Mouse (Mus musculus) splenic B cell, adult 2 months (primary cell): ENCODE data around the gene Tvp23a.

Source experiments
- DNase-seq: peaks from one replicate; pipeline ENCODE4 v3.0.0-alpha.2; 2011; ENCODE audit warnings: low read depth, low spot score
- H3K27me3 ChIP-seq: 2 replicates; pipeline ENCODE4 v1.6.1; 2012; ENCODE audit warnings: mild to moderate bottlenecking, low read length, moderate library complexity, mixed read lengths; ENCODE audit not compliant: control insufficient read depth, poor library complexity, insufficient read depth, severe bottlenecking
- H3K36me3 ChIP-seq: 2 replicates; pipeline ENCODE4 v1.6.1; 2012; ENCODE audit warnings: mild to moderate bottlenecking, low read length, moderate library complexity, mixed read lengths; ENCODE audit not compliant: control insufficient read depth, poor library complexity, insufficient read depth, severe bottlenecking

The Tvp23a gene

GRCm38 (mm10) chr16:10468201-10468600, 21.0 kb upstream of the Tvp23a start:
- DNase-seq: no peak
- H3K36me3 ChIP-seq: no peaks in the 10 kb centered on the region
- no peaks in the 10 kb centered on the region for H3K27me3 ChIP-seq

GRCm38 (mm10) chr16:10467391-10468107, 20.4 kb upstream of the Tvp23a start:
- Histone ChIP-seq H3K27me3 (no peaks in the 10 kb centered on the region), H3K36me3 (no peaks in the 10 kb centered on the region)
- no peak for DNase-seq

GRCm38 (mm10) chr16:10465011-10465681, 18.0 kb upstream of the Tvp23a start:
- Histone ChIP-seq H3K27me3 (no peaks in the 10 kb centered on the region), H3K36me3 (no peaks in the 10 kb centered on the region)
- no peak for DNase-seq

GRCm38 (mm10) chr16:10461178-10461577, 14.0 kb upstream of the Tvp23a start:
- DNase-seq: no peak
- Histone ChIP-seq H3K27me3 (no peaks in the 10 kb centered on the region), H3K36me3 (no peaks in the 10 kb centered on the region)

GRCm38 (mm10) chr16:10460188-10460587, 13.0 kb upstream of the Tvp23a start:
- Histone ChIP-seq H3K27me3 (no peaks in the 10 kb centered on the region), H3K36me3 (no peaks in the 10 kb centered on the region)
- no peak for DNase-seq

- no peak for DNase-seq
- no peaks in the 10 kb centered on the region for H3K36me3 ChIP-seq
- H3K27me3 ChIP-seq: no peaks in the 10 kb centered on the region
These were observed 7.4 kb upstream of the Tvp23a start for GRCm38 (mm10) chr16:10454583-10454974.

GRCm38 (mm10) chr16:10453872-10454582, 6.9 kb upstream of the Tvp23a start:
- H3K36me3 ChIP-seq: no peaks in the 10 kb centered on the region
- no peak for DNase-seq
- H3K27me3 ChIP-seq: no peaks in the 10 kb centered on the region

GRCm38 (mm10) chr16:10452445-10452896, 5.3 kb upstream of the Tvp23a start:
- Histone ChIP-seq H3K27me3 (no peaks in the 10 kb centered on the region), H3K36me3 (no peaks in the 10 kb centered on the region)
- DNase-seq: no peak

GRCm38 (mm10) chr16:10451906-10452305, 4.7 kb upstream of the Tvp23a start:
- Histone ChIP-seq H3K36me3 (no peaks in the 10 kb centered on the region), H3K27me3 (no peaks in the 10 kb centered on the region)
- DNase-seq: no peak

GRCm38 (mm10) chr16:10448931-10449330, 1.8 kb upstream of the Tvp23a start:
- H3K27me3 ChIP-seq: no peaks in the 10 kb centered on the region
- DNase-seq: no peak
- H3K36me3 ChIP-seq: no peaks in the 10 kb centered on the region; the same call in 1 of the 2 replicates

GRCm38 (mm10) chr16:10447781-10448180, 619 bp upstream of the Tvp23a start:
- Histone ChIP-seq H3K36me3 (no peaks in the 10 kb centered on the region; the same call in 1 of the 2 replicates), H3K27me3 (no peaks in the 10 kb centered on the region)
- DNase-seq: peak; percentile 15

- Histone ChIP-seq H3K27me3 (no peaks in the 10 kb centered on the region), H3K36me3 (no peaks in the 10 kb centered on the region; the same call in 1 of the 2 replicates)
- DNase-seq: no peak
These were observed 444 bp downstream of the Tvp23a start for GRCm38 (mm10) chr16:10446573-10447263.

GRCm38 (mm10) chr16:10443723-10444122, 3.4 kb downstream of the Tvp23a start:
- Histone ChIP-seq H3K27me3 (no peaks in the 10 kb centered on the region), H3K36me3 (no peaks in the 10 kb centered on the region; the same call in 1 of the 2 replicates)
- no peak for DNase-seq

GRCm38 (mm10) chr16:10441761-10442160, 5.4 kb downstream of the Tvp23a start:
- Histone ChIP-seq H3K27me3 (no peaks in the 10 kb centered on the region), H3K36me3 (no peaks in the 10 kb centered on the region; the same call in 1 of the 2 replicates)
- no peak for DNase-seq
